Mouse (Mus musculus): ENCODE results near the gene Insl6. TPM values are rescaled to one million over a fixed set of nuclear protein-coding genes. Genes with fewer than 3 reads are reported as not detected.

Insl6 gene
- polyA plus RNA-seq, 1 experiment = 5.3 TPM

DNA sequence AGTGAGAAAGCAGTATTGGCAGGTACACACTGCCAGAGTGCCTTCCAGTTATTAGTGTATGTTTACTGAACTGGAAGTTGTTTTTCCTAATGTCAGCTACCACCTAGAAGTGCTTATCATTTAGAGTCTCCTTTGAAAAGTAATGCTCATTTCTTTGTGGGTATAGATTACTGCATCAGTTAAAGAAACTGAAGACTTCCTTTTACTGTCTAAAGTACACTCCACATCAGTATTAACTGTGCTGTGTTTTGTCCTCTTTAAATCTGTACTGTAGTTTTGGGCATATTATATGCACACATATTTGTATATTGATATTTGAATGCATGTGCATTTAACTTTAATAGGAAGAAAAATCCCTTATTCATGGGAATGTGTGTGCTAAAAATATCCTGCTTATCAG lies 29.0 kb downstream of the Insl6 start:
- TF ChIP-seq POLR2A (IDR thresholded peaks at IDR 0.05; ENCODE audit: low read depth, low read length) (no peak), CTCF (IDR thresholded peaks at IDR 0.05; ENCODE audit: borderline replicate concordance, insufficient read depth, low read length) (no peak)
- Histone ChIP-seq H3K27ac (ENCODE audit: insufficient read depth, low read length) (no peak overlapping the region), H3K4me1 (ENCODE audit: control insufficient read depth, insufficient read depth, low read length) (peaks cover 8% of the 10 kb centered on the region), H3K4me3 (ENCODE audit: insufficient read depth, low read length) (no peak overlapping the region)

GRCm38 (mm10) chr19:29294756-29295155 lies 30.4 kb downstream of the Insl6 start:
- no peak overlapping the region for H3K4me3 ChIP-seq (ENCODE audit: insufficient read depth, low read length)
- TF ChIP-seq CTCF (IDR thresholded peaks at IDR 0.05; ENCODE audit: borderline replicate concordance, insufficient read depth, low read length) (no peak), POLR2A (IDR thresholded peaks at IDR 0.05; ENCODE audit: low read depth, low read length) (no peak)
- H3K4me1 ChIP-seq (ENCODE audit: control insufficient read depth, insufficient read depth, low read length) = peaks cover 8% of the 10 kb centered on the region
- H3K27ac ChIP-seq (ENCODE audit: insufficient read depth, low read length) = peak overlapping the region; percentile 87

DNA sequence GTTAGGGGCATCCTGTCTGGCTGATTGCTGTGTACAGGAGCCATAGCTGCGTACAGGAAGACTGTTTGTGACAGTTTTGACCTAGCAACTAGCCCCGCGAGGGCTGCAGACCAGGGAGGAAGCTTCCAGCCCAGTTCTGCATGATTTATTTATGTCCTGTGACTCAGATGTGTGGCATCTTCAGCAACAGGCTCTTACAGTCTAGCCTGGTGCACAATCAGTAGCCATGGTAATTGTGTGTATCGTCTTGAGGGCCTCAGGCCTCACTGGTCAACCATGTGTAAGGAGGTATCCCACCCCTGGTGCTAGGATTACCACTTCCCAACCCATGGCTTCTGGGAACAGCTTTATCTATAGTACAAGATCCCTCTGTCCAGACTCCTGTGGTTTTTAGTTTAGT lies 32.6 kb downstream of the Insl6 start:
- Histone ChIP-seq H3K4me1 (ENCODE audit: control insufficient read depth, insufficient read depth, low read length) (peaks cover 8% of the 10 kb centered on the region), H3K27ac (ENCODE audit: insufficient read depth, low read length) (no peak overlapping the region)
- TF ChIP-seq CTCF (IDR thresholded peaks at IDR 0.05; ENCODE audit: borderline replicate concordance, insufficient read depth, low read length) (no peak), POLR2A (IDR thresholded peaks at IDR 0.05; ENCODE audit: low read depth, low read length) (no peak)

DNA sequence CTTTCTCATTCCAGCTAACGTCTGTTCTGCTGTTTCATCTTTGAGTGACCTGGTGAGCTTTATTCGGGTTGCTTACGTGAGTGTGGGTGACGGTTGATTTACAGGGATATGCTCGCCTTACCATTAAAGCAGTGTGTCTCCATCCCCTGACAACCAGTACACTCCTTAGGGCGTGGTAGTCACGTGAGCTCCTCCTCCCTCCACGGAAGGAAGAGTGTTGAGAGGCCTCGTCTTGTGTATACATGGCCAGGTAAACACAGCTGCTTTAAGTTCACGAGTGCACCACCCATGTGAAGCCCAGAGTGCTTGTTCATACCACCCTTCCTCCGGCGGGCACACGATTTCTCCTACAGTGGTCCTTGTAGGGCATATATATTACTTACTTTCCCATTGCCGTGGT lies 33.6 kb downstream of the Insl6 start:
- Histone ChIP-seq H3K27ac (ENCODE audit: insufficient read depth, low read length) (no peak overlapping the region), H3K4me3 (ENCODE audit: insufficient read depth, low read length) (no peak overlapping the region), H3K4me1 (ENCODE audit: control insufficient read depth, insufficient read depth, low read length) (peaks cover 8% of the 10 kb centered on the region)
- TF ChIP-seq CTCF (IDR thresholded peaks at IDR 0.05; ENCODE audit: borderline replicate concordance, insufficient read depth, low read length) = no peak
- TF ChIP-seq POLR2A (IDR thresholded peaks at IDR 0.05; ENCODE audit: low read depth, low read length) = no peak

More for the DNA sequence above, 32.6 kb downstream of the Insl6 start:
- no peak overlapping the region for H3K4me3 ChIP-seq (ENCODE audit: insufficient read depth, low read length)

- H3K4me3 ChIP-seq (ENCODE audit: insufficient read depth, low read length) = no peak overlapping the region
- H3K27ac ChIP-seq (ENCODE audit: insufficient read depth, low read length) = no peak overlapping the region
- peaks cover 4% of the 10 kb centered on the region; the same call in 1 of the 2 replicates for H3K4me1 ChIP-seq (ENCODE audit: control insufficient read depth, insufficient read depth, low read length)
- TF ChIP-seq CTCF (IDR thresholded peaks at IDR 0.05; ENCODE audit: borderline replicate concordance, insufficient read depth, low read length) (no peak), POLR2A (IDR thresholded peaks at IDR 0.05; ENCODE audit: low read depth, low read length) (no peak)
These were observed 37.3 kb downstream of the Insl6 start for GRCm38 (mm10) chr19:29287863-29288262.

DNA sequence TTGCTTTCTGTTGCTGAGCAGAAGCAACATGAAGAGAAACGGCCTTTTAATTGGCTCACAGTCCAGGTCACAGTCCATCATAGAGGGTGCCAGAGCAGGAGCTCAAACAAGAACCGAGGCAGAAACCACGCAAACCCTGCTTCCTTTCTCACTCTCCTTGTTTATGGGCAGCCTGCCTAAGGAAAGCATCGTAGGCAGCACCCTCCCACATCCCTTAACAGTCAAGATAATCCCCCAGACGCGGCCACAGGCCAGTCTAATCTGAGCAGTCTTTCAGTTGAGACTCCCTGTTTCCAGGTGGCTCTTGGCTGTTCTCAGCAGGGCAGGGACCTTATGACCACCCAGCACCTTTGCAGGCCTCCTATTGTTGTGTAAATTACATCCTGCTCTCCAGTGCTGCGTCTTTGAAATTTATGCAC lies 39.7 kb downstream of the Insl6 start:
- Histone ChIP-seq H3K27ac (ENCODE audit: insufficient read depth, low read length) (no peak overlapping the region), H3K4me1 (ENCODE audit: control insufficient read depth, insufficient read depth, low read length) (no peaks in the 10 kb centered on the region; the same call in 1 of the 2 replicates), H3K4me3 (ENCODE audit: insufficient read depth, low read length) (no peak overlapping the region)
- TF ChIP-seq POLR2A (IDR thresholded peaks at IDR 0.05; ENCODE audit: low read depth, low read length) (no peak), CTCF (IDR thresholded peaks at IDR 0.05; ENCODE audit: borderline replicate concordance, insufficient read depth, low read length) (no peak)

DNA sequence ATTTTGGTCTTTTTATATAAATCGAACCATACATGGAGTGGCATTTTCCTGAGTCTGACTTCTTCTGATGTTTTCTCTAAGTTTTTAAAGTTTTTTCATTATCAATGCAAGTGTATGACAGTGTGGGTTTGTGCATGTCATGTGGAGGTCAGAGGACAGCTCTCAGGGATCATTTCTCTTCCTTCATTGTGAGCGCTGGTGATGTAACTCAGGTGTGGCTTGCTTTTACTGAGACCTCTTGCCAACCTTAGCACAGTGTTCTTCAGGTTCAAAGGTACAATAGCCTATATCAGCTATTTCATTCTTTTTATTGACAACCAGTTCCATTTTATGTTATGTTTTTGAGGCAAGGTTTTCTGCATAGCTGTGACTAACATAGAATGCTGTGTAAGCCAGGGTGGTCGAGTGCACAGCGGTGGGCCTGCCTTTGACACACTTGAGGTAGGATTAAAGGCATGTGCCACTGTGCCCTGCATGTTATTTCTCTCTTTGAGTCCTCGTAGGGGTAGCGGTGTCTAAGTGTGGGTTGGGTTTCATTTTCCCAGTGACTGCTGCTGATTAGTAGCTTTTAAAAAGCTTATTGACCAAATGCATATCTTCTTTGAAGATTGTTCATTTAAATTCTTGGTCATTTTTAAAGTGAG lies 46.1 kb downstream of the Insl6 start:
- Histone ChIP-seq H3K27ac (ENCODE audit: insufficient read depth, low read length) (no peak overlapping the region), H3K4me1 (ENCODE audit: control insufficient read depth, insufficient read depth, low read length) (no peaks in the 10 kb centered on the region), H3K4me3 (ENCODE audit: insufficient read depth, low read length) (no peak overlapping the region)
- TF ChIP-seq POLR2A (IDR thresholded peaks at IDR 0.05; ENCODE audit: low read depth, low read length) (no peak), CTCF (IDR thresholded peaks at IDR 0.05; ENCODE audit: borderline replicate concordance, insufficient read depth, low read length) (no peak)

- Histone ChIP-seq H3K27ac (ENCODE audit: insufficient read depth, low read length) (no peak overlapping the region), H3K4me3 (ENCODE audit: insufficient read depth, low read length) (no peak overlapping the region), H3K4me1 (ENCODE audit: control insufficient read depth, insufficient read depth, low read length) (no peaks in the 10 kb centered on the region)
- TF ChIP-seq POLR2A (IDR thresholded peaks at IDR 0.05; ENCODE audit: low read depth, low read length) (no peak), CTCF (IDR thresholded peaks at IDR 0.05; ENCODE audit: borderline replicate concordance, insufficient read depth, low read length) (no peak)
These were observed 48.7 kb downstream of the Insl6 start for GRCm38 (mm10) chr19:29276414-29276813.

- H3K4me3 ChIP-seq (ENCODE audit: insufficient read depth, low read length) = no peak overlapping the region
- peaks cover 10% of the 10 kb centered on the region for H3K4me1 ChIP-seq (ENCODE audit: control insufficient read depth, insufficient read depth, low read length)
- TF ChIP-seq CTCF (IDR thresholded peaks at IDR 0.05; ENCODE audit: borderline replicate concordance, insufficient read depth, low read length) (no peak), POLR2A (IDR thresholded peaks at IDR 0.05; ENCODE audit: low read depth, low read length) (no peak)
- H3K27ac ChIP-seq (ENCODE audit: insufficient read depth, low read length) = no peak overlapping the region
These were observed 52.9 kb downstream of the Insl6 start for GRCm38 (mm10) chr19:29272011-29272809.

Other genes starting within 250 kb of the Insl6 start
- 17.0 and 17.2 TPM in 2 replicates for gene Rcl1, start 224.0 kb downstream of the Insl6 start, polyA plus RNA-seq (2011; ENCODE audit: insufficient read length, low read depth, missing spikeins)
- 31.2 and 37.4 TPM in 2 replicates for gene Jak2, start 73.5 kb downstream of the Insl6 start, polyA plus RNA-seq (2011; ENCODE audit: insufficient read length, low read depth, missing spikeins)
- gene Rln1, start 9.3 kb upstream of the Insl6 start, polyA plus RNA-seq (2011; ENCODE audit: insufficient read length, low read depth, missing spikeins) = 0.68 TPM in 1 of 2 replicates, not detected in the other
- 57.9 and 65.1 TPM in 2 replicates for gene Plgrkt, start 42.0 kb upstream of the Insl6 start, polyA plus RNA-seq (2011; ENCODE audit: insufficient read length, low read depth, missing spikeins)
- 1.1 and 1.2 TPM in 2 replicates for gene Cd274, start 42.1 kb upstream of the Insl6 start, polyA plus RNA-seq (2011; ENCODE audit: insufficient read length, low read depth, missing spikeins)
- not detected in 2 replicates for gene Pdcd1lg2, start 85.6 kb upstream of the Insl6 start, polyA plus RNA-seq (2011; ENCODE audit: insufficient read length, low read depth, missing spikeins)
- gene Ric1, start 196.9 kb upstream of the Insl6 start, polyA plus RNA-seq (2011; ENCODE audit: insufficient read length, low read depth, missing spikeins) = 31.0 and 39.2 TPM in 2 replicates

Measured in embryonic fibroblast, embryonic 13.5 days (primary cell).